Mouse (Mus musculus) testis, adult 2 months (tissue): ENCODE measurements around the gene Xrcc1.

Experiments used
- CTCF ChIP-seq: fragments of 200-500 bp; IDR thresholded peaks from 2 replicates; pipeline ENCODE4 v1.5.1; 2012; ENCODE audit warnings: low read depth, mild to moderate bottlenecking, inconsistent platforms, low read length, moderate library complexity; ENCODE audit not compliant: control insufficient read depth, insufficient read depth, insufficient replicate concordance
- POLR2A ChIP-seq: fragments of 200-500 bp; IDR thresholded peaks from 2 replicates; pipeline ENCODE4 v1.6.1; 2012; ENCODE audit warnings: low read depth, mild to moderate bottlenecking, inconsistent platforms, low read length, moderate library complexity; ENCODE audit not compliant: control insufficient read depth

DNA sequence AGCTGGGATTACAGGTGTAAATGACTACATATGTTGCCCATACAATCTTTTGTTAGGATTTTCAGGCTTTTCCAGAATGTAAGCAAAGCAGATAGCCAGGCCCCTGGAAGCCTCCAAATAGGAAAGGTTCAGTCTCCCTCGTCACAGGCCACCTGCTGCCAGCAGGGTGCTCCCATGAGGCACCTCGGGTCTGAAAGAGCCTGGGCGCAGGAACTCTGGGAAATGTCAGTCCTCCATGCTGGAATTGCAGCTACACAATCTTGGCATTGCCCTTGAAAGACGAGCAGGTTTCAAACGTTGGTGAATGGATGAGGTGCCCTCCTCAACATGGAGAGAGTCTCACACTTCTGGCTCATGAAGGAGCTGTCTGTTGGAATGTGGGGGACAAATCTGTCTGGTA is 7.9 kb upstream of the Xrcc1 start:
- no peak for TF ChIP-seq CTCF
- TF ChIP-seq POLR2A: no peak
